Mouse (Mus musculus) stomach, embryonic 15.5 days (tissue): ENCODE results near the gene Gm30191. TPM values are rescaled to one million over a fixed set of nuclear protein-coding genes. Genes with fewer than 3 reads are reported as not detected.

Experiments used
- ATAC-seq: fragments of 200-750 bp; cut with Nextera tagmentation; 2 replicates; pipeline ENCODE4 v1.8.0; 2017; ENCODE audit warnings: low read depth, moderate number of reproducible peaks, moderate TSS enrichment; ENCODE audit not compliant: insufficient read depth, low FRiP score
- H3K27ac ChIP-seq: fragments of 300-500 bp; sonication (generic); 2 replicates; pipeline ENCODE4 v1.5.1; 2015; ENCODE audit warnings: mild to moderate bottlenecking, inconsistent platforms
- H3K27me3 ChIP-seq: fragments of 300-500 bp; sonication (generic); replicated peaks from 2 replicates; pipeline ENCODE4 v1.6.1; 2015; ENCODE audit warnings: inconsistent platforms
- H3K36me3 ChIP-seq: fragments of 300-500 bp; sonication (generic); 2 replicates; pipeline ENCODE4 v1.6.1; 2015; ENCODE audit warnings: inconsistent platforms
- H3K4me1 ChIP-seq: fragments of 300-500 bp; sonication (generic); 2 replicates; pipeline ENCODE4 v1.6.1; 2015; ENCODE audit warnings: inconsistent platforms
- H3K4me2 ChIP-seq: fragments of 300-500 bp; sonication (generic); 2 replicates; pipeline ENCODE4 v1.6.1; 2015; ENCODE audit warnings: mild to moderate bottlenecking, inconsistent platforms
- H3K4me3 ChIP-seq: fragments of 300-500 bp; sonication (generic); replicated peaks from 2 replicates; pipeline ENCODE4 v1.5.1; 2015; ENCODE audit warnings: inconsistent platforms
- H3K9ac ChIP-seq: fragments of 300-500 bp; sonication (generic); 2 replicates; pipeline ENCODE4 v1.6.1; 2015; ENCODE audit warnings: inconsistent platforms
- H3K9me3 ChIP-seq: fragments of 300-500 bp; sonication (generic); 2 replicates; pipeline ENCODE4 v1.6.1; 2016; ENCODE audit warnings: inconsistent platforms
- WGBS: fragments of 180-500 bp; shearing (Covaris S2); methylation state at CpG from one replicate; pipeline ENCODE4 v1.1.7; 2015; 5-methylcytosine and 5-hydroxymethylcytosine counted together
- polyA plus RNA-seq: library from polyadenylated mRNA; unstranded; fragments of >200 nt; fragmentation: Nextera tagmentation; extraction: Ambion mirVana; gene quantifications from 2 replicates; pipeline ENCODE4 v1.2.1, GENCODE M21; 2015

The Gm30191 gene
- polyA plus RNA-seq, 1 experiment from 2014 or later = not detected

GRCm38 (mm10) chr4:134238686-134239085 is 8.0 kb upstream of the Gm30191 start:
- Histone ChIP-seq H3K4me3 (peak overlapping the region; percentile 37), H3K27me3 (0 out of 2 replicates have a peak, but pooled peaks cover 2% of the 10 kb centered on the region), H3K36me3 (no peaks in the 10 kb centered on the region), H3K4me2 (peak overlapping the region; percentile 49), H3K27ac (no peak overlapping the region), H3K9me3 (no peaks in the 10 kb centered on the region), H3K9ac (no peak overlapping the region), H3K4me1 (peaks cover 8% of the 10 kb centered on the region; the same call in 1 of the 2 replicates)
- 5% methylated on average over 10 of the region's 10 CpGs for WGBS
- ATAC-seq = no peak

- Histone ChIP-seq H3K27ac (no peak within 1 kb of the TSS), H3K9ac (no peak within 1 kb of the TSS), H3K9me3 (no peaks in the 10 kb centered on the region), H3K36me3 (no peaks in the 10 kb centered on the region), H3K27me3 (peaks cover 15% of the 10 kb centered on the region), H3K4me1 (peaks cover 15% of the 10 kb centered on the region), H3K4me3 (peak within 1 kb of the TSS; percentile 87), H3K4me2 (peak within 1 kb of the TSS; percentile 93)
- 92% methylated on average over 17 of the region's 17 CpGs for WGBS
- no peak for ATAC-seq
These were observed 3.1 kb upstream of the Gm30191 start, which contains the start of gene E130218I03Rik for GRCm38 (mm10) chr4:134243516-134244250. Gene E130218I03Rik, plus strand, starts transcription at chr4:134243662.

GRCm38 (mm10) chr4:134245148-134245843 is 1.4 kb upstream of the Gm30191 start, which contains the start of gene Zfp593:
Gene Zfp593, minus strand, starts transcription at chr4:134245592.
- Histone ChIP-seq H3K4me3 (peak within 1 kb of the TSS; percentile 87), H3K36me3 (no peaks in the 10 kb centered on the region), H3K27me3 (peaks cover 22% of the 10 kb centered on the region), H3K9me3 (no peaks in the 10 kb centered on the region), H3K4me1 (peaks cover 23% of the 10 kb centered on the region), H3K9ac (peak within 1 kb of the TSS; percentile 77), H3K4me2 (peak within 1 kb of the TSS; percentile 93), H3K27ac (no peak within 1 kb of the TSS)
- under 1% methylated on average over 58 of the region's 60 CpGs for WGBS
- peak; percentile 79; the same call in 1 of the 2 replicates for ATAC-seq

- Histone ChIP-seq H3K36me3 (no peaks in the 10 kb centered on the region), H3K4me1 (peaks cover 32% of the 10 kb centered on the region), H3K27ac (no peak overlapping the region), H3K4me3 (no peak overlapping the region), H3K9me3 (no peaks in the 10 kb centered on the region), H3K9ac (no peak overlapping the region), H3K4me2 (no peak overlapping the region), H3K27me3 (peaks cover 31% of the 10 kb centered on the region)
- no peak for ATAC-seq
- WGBS = 48% methylated on average over 4 of the region's 4 CpGs
These were observed 479 bp upstream of the Gm30191 start for GRCm38 (mm10) chr4:134246256-134246655.

- peak; percentile 20; the same call in 1 of the 2 replicates for ATAC-seq
- peak overlapping the region; percentile 96 for H3K4me2 ChIP-seq
- no peak overlapping the region for H3K27ac ChIP-seq
- 0 out of 2 replicates have a peak overlapping the region, but pooled peaks have one; percentile 29 for H3K9ac ChIP-seq
- peaks cover 55% of the 10 kb centered on the region for H3K27me3 ChIP-seq
- H3K9me3 ChIP-seq = no peaks in the 10 kb centered on the region
- no peaks in the 10 kb centered on the region for H3K36me3 ChIP-seq
- WGBS = 2% methylated on average over 30 of the region's 30 CpGs
- H3K4me3 ChIP-seq = peak overlapping the region; percentile 42
- H3K4me1 ChIP-seq = peaks cover 46% of the 10 kb centered on the region
These were observed 2.9 kb downstream of the Gm30191 start for GRCm38 (mm10) chr4:134249651-134250050.

- WGBS = 20% methylated on average over 27 of the region's 27 CpGs
- Histone ChIP-seq H3K36me3 (no peaks in the 10 kb centered on the region), H3K4me3 (peak overlapping the region; percentile 42), H3K27me3 (peaks cover 55% of the 10 kb centered on the region), H3K4me1 (peaks cover 42% of the 10 kb centered on the region), H3K9me3 (no peaks in the 10 kb centered on the region), H3K9ac (peak overlapping the region; percentile 40; the same call in 1 of the 2 replicates), H3K4me2 (peak overlapping the region; percentile 96), H3K27ac (no peak overlapping the region)
- ATAC-seq = no peak
These were observed 3.6 kb downstream of the Gm30191 start for GRCm38 (mm10) chr4:134250116-134250929.

- peak overlapping the region; percentile 47 for H3K4me3 ChIP-seq
- H3K36me3 ChIP-seq = no peaks in the 10 kb centered on the region
- no peaks in the 10 kb centered on the region for H3K9me3 ChIP-seq
- peak overlapping the region; percentile 96 for H3K4me2 ChIP-seq
- H3K9ac ChIP-seq = peak overlapping the region; percentile 40; the same call in 1 of the 2 replicates
- peaks cover 42% of the 10 kb centered on the region for H3K4me1 ChIP-seq
- no peak for ATAC-seq
- WGBS = 25% methylated on average over 10 of the region's 10 CpGs
- no peak overlapping the region for H3K27ac ChIP-seq
- peaks cover 55% of the 10 kb centered on the region for H3K27me3 ChIP-seq
These were observed 4.2 kb downstream of the Gm30191 start for GRCm38 (mm10) chr4:134250930-134251240.

GRCm38 (mm10) chr4:134251241-134252130 is 4.8 kb downstream of the Gm30191 start:
- ATAC-seq = no peak
- peaks cover 55% of the 10 kb centered on the region for H3K27me3 ChIP-seq
- H3K36me3 ChIP-seq = no peaks in the 10 kb centered on the region
- WGBS = 2% methylated on average over 91 of the region's 91 CpGs
- peak overlapping the region; percentile 96 for H3K4me2 ChIP-seq
- H3K9me3 ChIP-seq = no peaks in the 10 kb centered on the region
- no peak overlapping the region for H3K27ac ChIP-seq
- peaks cover 46% of the 10 kb centered on the region for H3K4me1 ChIP-seq
- peak overlapping the region; percentile 40; the same call in 1 of the 2 replicates for H3K9ac ChIP-seq
- peak overlapping the region; percentile 47 for H3K4me3 ChIP-seq

- H3K9ac ChIP-seq = no peak overlapping the region
- ATAC-seq = no peak
These were observed 5.6 kb downstream of the Gm30191 start for GRCm38 (mm10) chr4:134252131-134252910.

More at GRCm38 (mm10) chr4:134252131-134252910, 5.6 kb downstream of the Gm30191 start:
- no peaks in the 10 kb centered on the region for H3K9me3 ChIP-seq
- peaks cover 49% of the 10 kb centered on the region for H3K27me3 ChIP-seq
- WGBS = 20% methylated on average over 22 of the region's 22 CpGs
- peak overlapping the region; percentile 47 for H3K4me3 ChIP-seq
- H3K36me3 ChIP-seq = no peaks in the 10 kb centered on the region
- no peak overlapping the region for H3K27ac ChIP-seq
- peak overlapping the region; percentile 96 for H3K4me2 ChIP-seq
- H3K4me1 ChIP-seq = peaks cover 51% of the 10 kb centered on the region
